Mouse (Mus musculus) embryonic fibroblast, embryonic 13.5 days (primary cell): ENCODE results near the gene Pcolce2. TPM values are rescaled to one million over a fixed set of nuclear protein-coding genes. Genes with fewer than 3 reads are reported as not detected.
"Not testable (repeated sequence)": the region's sequence is repeated elsewhere in the genome, so short reads cannot be mapped to it uniquely, and the experiment has no call there.

Experiments
- H3K27ac ChIP-seq: 2 replicates; pipeline ENCODE4 v1.5.1; 2012; ENCODE audit warnings: low read length, control low read depth, inconsistent platforms; ENCODE audit not compliant: insufficient read depth
- H3K4me1 ChIP-seq: 2 replicates; pipeline ENCODE4 v1.6.1; 2011; ENCODE audit warnings: low read length; ENCODE audit not compliant: control insufficient read depth, insufficient read depth
- H3K4me3 ChIP-seq: 2 replicates; pipeline ENCODE4 v1.5.1; 2011; ENCODE audit warnings: mild to moderate bottlenecking, control low read depth, low read length; ENCODE audit not compliant: insufficient read depth
- CTCF ChIP-seq: IDR thresholded peaks from 2 replicates; pipeline ENCODE4 v1.5.1; 2011; ENCODE audit warnings: mild to moderate bottlenecking, control low read depth, low read length, moderate library complexity, borderline replicate concordance; ENCODE audit not compliant: insufficient read depth
- POLR2A ChIP-seq: IDR thresholded peaks from 2 replicates; pipeline ENCODE4 v1.6.1; 2011; ENCODE audit warnings: low read depth, mild to moderate bottlenecking, control low read depth, low read length, moderate library complexity
- polyA plus RNA-seq: library from polyadenylated mRNA; stranded (reverse); fragments of >200 nt; gene quantifications from 2 replicates; pipeline ENCODE4 v1.2.4, GENCODE M21; 2011; ENCODE audit warnings: low read depth; ENCODE audit not compliant: missing spikeins, insufficient read length

Pcolce2 gene
- polyA plus RNA-seq, 1 experiment: 6.7 TPM

DNA sequence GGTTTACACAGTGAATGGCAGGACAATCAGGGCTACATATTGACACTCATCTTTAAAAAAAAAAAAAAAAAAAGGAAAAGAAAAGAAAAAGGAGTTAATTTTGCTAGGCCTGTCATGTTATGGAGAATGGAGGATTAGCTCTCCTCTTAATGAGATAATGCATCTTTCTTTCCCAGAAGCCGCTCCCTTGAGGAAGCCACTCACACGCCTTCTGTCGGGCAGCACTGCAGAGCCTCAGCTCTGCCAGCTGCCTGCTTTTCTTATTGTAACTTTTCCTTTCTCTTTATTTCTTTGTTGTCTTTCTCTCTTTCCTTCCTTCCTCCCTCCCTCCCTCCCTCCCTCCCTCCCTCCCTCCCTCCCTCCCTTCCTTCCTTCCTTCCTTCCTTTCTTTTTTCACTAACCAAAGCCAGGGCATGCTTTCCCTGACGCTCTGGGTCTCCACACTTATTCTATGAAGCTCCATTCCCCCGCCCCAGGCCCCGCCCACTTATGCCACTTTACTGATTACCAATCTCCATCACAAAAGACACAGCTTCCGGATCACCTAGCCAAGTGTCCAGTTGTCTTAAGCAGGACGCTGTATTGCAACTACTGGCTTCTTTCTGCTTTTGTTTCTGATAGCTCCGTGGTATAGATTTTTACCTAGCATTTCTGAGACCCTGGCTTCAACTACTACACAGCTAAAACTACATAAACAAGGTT, 23.8 kb upstream of the Pcolce2 start:
- H3K27ac ChIP-seq: no peak overlapping the region
- H3K4me1 ChIP-seq: no peaks in the 10 kb centered on the region
- TF ChIP-seq CTCF (no peak), POLR2A (no peak)
- no peak overlapping the region for H3K4me3 ChIP-seq

DNA sequence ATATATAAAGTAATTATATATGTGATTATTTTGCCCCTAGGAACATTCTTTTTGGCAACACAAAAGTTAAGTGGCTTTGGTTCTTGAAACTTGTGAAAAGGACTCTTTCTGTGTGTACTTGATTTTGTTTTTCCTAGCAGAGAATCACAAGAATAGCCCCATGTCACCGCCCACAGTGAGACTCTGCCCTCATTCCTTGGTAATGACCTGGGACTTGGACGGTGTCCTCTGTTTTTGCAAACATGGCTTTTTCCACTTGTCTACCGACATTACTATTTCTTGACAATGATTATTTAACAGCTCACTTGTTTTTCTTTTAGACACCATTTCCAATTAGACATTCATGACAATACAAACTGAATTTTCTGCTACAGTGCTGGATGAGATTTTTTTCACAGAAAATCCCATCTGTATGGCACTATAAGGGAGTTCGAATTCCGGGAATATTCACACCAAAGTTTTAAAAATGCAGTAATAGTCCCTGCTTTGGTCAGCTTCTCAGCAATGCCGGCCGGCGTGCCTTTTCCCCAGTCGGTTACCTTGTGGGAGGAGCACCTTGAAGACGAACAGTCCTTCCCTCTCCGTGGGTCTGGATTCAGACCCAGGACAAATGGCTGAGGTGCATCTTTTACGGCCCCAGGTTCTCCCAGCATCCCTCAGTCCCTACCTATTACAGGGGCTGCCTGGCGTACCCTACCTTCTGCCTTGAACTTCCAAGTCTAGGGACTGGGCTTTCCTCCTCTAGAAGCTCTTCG, 22.4 kb upstream of the Pcolce2 start:
- H3K4me1 ChIP-seq: no peaks in the 10 kb centered on the region
- H3K4me3 ChIP-seq: no peak overlapping the region
- TF ChIP-seq POLR2A: no peak
- TF ChIP-seq CTCF: no peak
- H3K27ac ChIP-seq: no peak overlapping the region

DNA sequence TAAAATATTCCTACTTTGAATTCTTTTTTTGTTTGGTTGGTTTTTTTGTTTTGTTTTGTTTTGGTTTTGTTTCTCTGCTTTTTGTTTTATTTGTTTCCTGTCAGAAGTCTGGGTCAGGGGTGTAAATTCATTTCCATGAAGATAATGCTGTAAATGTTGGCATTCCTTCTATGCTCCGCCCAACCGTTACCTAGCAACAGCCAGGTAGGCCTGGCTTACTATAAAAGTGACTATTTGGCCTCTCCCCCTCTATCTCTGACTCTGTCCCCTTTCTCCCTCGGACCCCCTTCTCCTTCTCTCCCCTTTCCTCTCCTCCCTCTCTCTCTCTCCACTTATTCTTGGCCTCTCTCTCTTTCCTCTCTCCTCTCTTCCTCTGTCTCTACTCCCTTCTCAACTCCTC, 21.4 kb upstream of the Pcolce2 start:
- no peaks in the 10 kb centered on the region for H3K4me1 ChIP-seq
- no peak for TF ChIP-seq POLR2A
- no peak for TF ChIP-seq CTCF
- no peak overlapping the region for H3K27ac ChIP-seq
- no peak overlapping the region for H3K4me3 ChIP-seq

DNA sequence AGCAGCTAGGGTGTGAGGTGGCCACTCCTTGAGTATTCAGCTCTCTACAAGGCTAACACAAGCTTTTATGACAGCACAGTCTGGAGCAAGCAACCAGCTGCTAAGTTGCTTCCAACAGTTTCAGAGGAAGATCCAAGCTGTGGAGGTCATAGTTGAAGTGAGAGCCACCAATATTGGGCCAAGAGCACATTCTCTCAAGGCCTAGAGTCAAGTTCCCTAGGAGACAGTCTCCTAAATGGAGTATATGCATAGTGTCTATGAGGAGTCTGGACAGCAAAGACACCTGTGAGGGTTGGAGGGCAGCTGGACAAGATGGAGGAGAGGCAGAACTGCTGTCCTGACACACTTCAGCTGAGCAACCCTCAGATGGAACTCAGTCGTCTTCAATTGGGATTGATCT, 18.8 kb upstream of the Pcolce2 start:
- Histone ChIP-seq H3K4me3 (no peak overlapping the region), H3K27ac (no peak overlapping the region)
- TF ChIP-seq POLR2A (no peak), CTCF (no peak)

DNA sequence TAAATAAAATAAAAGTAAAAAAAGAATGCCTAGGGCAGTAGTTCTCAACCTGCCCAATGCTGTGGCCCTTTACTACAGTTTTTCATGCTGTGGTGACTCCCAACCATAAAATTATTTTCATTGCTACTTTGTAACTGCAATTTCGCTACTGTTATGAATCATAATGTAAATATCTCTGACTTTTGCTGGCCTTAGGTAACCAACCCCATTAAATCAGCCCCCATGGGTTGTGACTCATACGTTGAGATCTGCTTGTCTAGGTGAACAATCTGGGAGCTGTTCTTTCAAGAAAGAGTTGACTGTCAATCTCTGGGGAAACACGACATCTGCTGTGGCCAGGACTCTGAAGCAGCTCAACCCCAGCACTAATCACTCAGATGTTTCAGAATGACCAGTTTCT, 13.3 kb upstream of the Pcolce2 start:
- Histone ChIP-seq H3K4me1 (peaks cover 3% of the 10 kb centered on the region; the same call in 1 of the 2 replicates), H3K4me3 (no peak overlapping the region), H3K27ac (no peak overlapping the region)
- no peak for TF ChIP-seq POLR2A
- TF ChIP-seq CTCF: no peak

More for the DNA sequence above, 18.8 kb upstream of the Pcolce2 start:
- no peaks in the 10 kb centered on the region for H3K4me1 ChIP-seq

DNA sequence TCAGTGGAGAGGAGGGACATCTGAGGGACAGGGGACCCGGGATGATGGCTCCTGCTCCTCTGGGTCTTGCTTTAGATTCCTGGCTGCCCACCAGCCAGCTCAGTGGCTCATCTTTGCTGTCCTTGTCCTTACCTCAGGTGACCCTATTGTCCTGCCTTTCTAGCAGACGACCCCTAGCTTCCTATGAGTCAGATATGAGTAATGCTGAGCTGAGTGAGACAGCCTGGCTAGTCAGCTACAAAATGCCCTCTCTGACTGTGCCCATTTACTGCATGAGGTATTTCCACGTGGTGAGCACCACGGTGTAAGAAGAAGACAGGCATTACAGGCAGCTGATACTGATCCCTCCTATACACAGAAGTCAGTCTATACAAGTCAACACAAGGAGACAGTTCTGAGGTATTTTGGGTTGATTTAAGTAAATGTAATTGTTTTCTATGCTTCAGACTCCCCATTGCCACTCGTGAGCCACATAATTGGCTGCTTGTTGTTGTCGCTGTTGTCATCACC, 8.9 kb upstream of the Pcolce2 start:
- Histone ChIP-seq H3K4me3 (no peak overlapping the region), H3K27ac (no peak overlapping the region), H3K4me1 (peaks cover 3% of the 10 kb centered on the region; the same call in 1 of the 2 replicates)
- TF ChIP-seq POLR2A (no peak), CTCF (no peak)

GRCm38 (mm10) chr9:95629561-95629960, 7.8 kb upstream of the Pcolce2 start:
- not testable (repeated sequence) for H3K27ac ChIP-seq, H3K4me3 ChIP-seq, H3K4me1 ChIP-seq

DNA sequence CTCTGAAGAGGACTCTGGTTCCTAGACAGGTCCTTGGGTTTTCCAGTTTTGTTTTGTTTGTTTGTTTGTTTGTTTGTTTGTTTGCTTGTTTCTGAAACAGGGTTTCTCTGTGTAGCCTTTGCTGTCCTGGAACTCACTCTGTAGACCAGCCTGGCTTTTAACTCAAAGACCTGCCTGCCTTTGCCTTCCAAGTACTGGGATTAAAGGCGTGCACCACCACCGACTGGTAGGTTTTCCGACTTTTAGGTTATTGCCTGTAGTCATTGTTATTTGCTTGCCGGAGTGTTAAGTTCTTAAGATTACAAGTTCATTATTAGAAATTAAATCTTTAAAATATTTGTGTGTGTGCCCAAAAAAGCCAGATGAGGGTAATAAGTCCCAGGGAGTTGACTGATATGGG, 1.0 kb upstream of the Pcolce2 start:
- peaks cover 6% of the 10 kb centered on the region for H3K4me1 ChIP-seq
- TF ChIP-seq CTCF (no peak), POLR2A (no peak)
- H3K27ac ChIP-seq: no peak overlapping the region
- no peak overlapping the region for H3K4me3 ChIP-seq

GRCm38 (mm10) chr9:95639919-95640318, 2.5 kb downstream of the Pcolce2 start:
- Histone ChIP-seq H3K4me1 (peaks cover 6% of the 10 kb centered on the region), H3K27ac (no peak overlapping the region), H3K4me3 (no peak overlapping the region)
- TF ChIP-seq CTCF (no peak), POLR2A (no peak)

- H3K27ac ChIP-seq: no peak overlapping the region
- no peak overlapping the region for H3K4me3 ChIP-seq
- no peak for TF ChIP-seq POLR2A
- TF ChIP-seq CTCF: no peak
- no peaks in the 10 kb centered on the region for H3K4me1 ChIP-seq
Measured at GRCm38 (mm10) chr9:95645926-95646325, 8.5 kb downstream of the Pcolce2 start.
